Mouse (Mus musculus) spleen, adult 2 months (tissue): ENCODE data around the gene Afap1.

Experiments used
- CTCF ChIP-seq: fragments of 200-500 bp; IDR thresholded peaks from 2 replicates; pipeline ENCODE4 v1.5.1; 2011; ENCODE audit warnings: mild to moderate bottlenecking, inconsistent platforms; ENCODE audit not compliant: insufficient read depth, insufficient read length, insufficient replicate concordance; ENCODE audit errors: extremely low read depth
- POLR2A ChIP-seq: fragments of 200-500 bp; IDR thresholded peaks from 2 replicates; pipeline ENCODE4 v1.6.1; 2011; ENCODE audit warnings: low read depth, low read length, inconsistent platforms

- TF ChIP-seq CTCF: no peak
- TF ChIP-seq POLR2A: no peak
Measured at GRCm38 (mm10) chr5:35890985-35891730, 2.0 kb upstream of the Afap1 start.
